Mouse (Mus musculus) cerebellum, adult 2 months (tissue): ENCODE measurements around the gene Id1. TPM values are rescaled to one million over a fixed set of nuclear protein-coding genes. Genes with fewer than 3 reads are reported as not detected.

ENCODE experiments used
- DNase-seq, 2 experiments: peaks; one replicate each; pipeline ENCODE4 v3.0.0; 2021
- H3K27ac ChIP-seq: fragments of 200-500 bp; 2 replicates; pipeline ENCODE4 v1.5.1; 2012; ENCODE audit warnings: low read length, control low read depth, inconsistent platforms; ENCODE audit not compliant: insufficient read depth
- H3K27me3 ChIP-seq: fragments of 200-500 bp; 2 replicates; pipeline ENCODE4 v1.6.1; 2012; ENCODE audit warnings: inconsistent platforms, mild to moderate bottlenecking, low read length, moderate library complexity; ENCODE audit not compliant: control insufficient read depth, insufficient read depth
- H3K4me1 ChIP-seq: fragments of 200-500 bp; 2 replicates; pipeline ENCODE4 v1.6.1; 2011; ENCODE audit warnings: low read length; ENCODE audit not compliant: control insufficient read depth, insufficient read depth
- H3K4me3 ChIP-seq: fragments of 200-500 bp; replicated peaks from 2 replicates; pipeline ENCODE3; 2011; ENCODE audit warnings: mild to moderate bottlenecking, low read depth, low read length, control low read depth; ENCODE audit not compliant: insufficient read depth
- CTCF ChIP-seq: fragments of 200-500 bp; IDR thresholded peaks from 2 replicates; pipeline ENCODE4 v1.5.1; 2011; ENCODE audit warnings: low read depth, mild to moderate bottlenecking, control low read depth, low read length, moderate library complexity, borderline replicate concordance; ENCODE audit not compliant: insufficient read depth
- POLR2A ChIP-seq: fragments of 200-500 bp; IDR thresholded peaks from 2 replicates; pipeline ENCODE4 v1.6.1; 2011; ENCODE audit warnings: low read length, control low read depth, borderline replicate concordance; ENCODE audit not compliant: insufficient read depth
- WGBS: fragments of 180-500 bp; shearing (Covaris S2); methylation state at CpG from one replicate; pipeline ENCODE4 v1.1.7; 2018; 5-methylcytosine and 5-hydroxymethylcytosine counted together
- polyA plus RNA-seq: library from polyadenylated mRNA; depleted of rRNA; stranded (reverse); fragments of >200 nt; gene quantifications from 2 replicates; pipeline ENCODE4 v1.2.3, GENCODE M21; 2012; rRNA removed

Id1 gene
- polyA plus RNA-seq, 1 experiment, result 68.7 TPM

GRCm38 (mm10) chr2:152781031-152781711, 45.1 kb downstream of the Id1 start:
- peak in 1 of 2 experiments; percentile 23 for DNase-seq
- WGBS, result 39% methylated on average over 3 of the region's 3 CpGs
- Histone ChIP-seq H3K27me3 (no peaks in the 10 kb centered on the region), H3K4me3 (no peak overlapping the region), H3K27ac (peak overlapping the region; percentile 33; the same call in 1 of the 2 replicates), H3K4me1 (peaks cover 65% of the 10 kb centered on the region)
- TF ChIP-seq POLR2A (no peak), CTCF (no peak)

DNA sequence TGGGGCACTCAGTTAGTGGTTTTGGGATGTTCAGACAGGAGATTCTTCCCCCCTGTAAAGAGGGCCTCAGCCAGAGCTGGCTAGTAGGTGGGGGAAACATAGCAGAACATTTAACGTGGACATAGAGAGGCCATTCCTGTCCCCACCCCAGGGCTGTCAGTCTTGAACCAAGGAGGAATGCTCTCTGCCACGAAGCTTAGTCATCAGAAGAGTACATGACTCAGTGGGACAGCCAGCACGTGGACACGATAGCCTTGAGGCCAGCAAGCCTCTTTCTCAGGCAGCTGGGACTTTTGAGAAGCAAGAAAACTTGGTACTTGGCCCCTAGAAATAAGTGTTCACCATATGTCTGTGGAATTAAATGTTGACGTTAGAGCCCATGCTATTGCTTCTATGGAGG, 46.6 kb downstream of the Id1 start:
- peak in 1 of 2 experiments; percentile 34 for DNase-seq
- Histone ChIP-seq H3K4me1 (peaks cover 58% of the 10 kb centered on the region), H3K27me3 (no peaks in the 10 kb centered on the region), H3K27ac (peak overlapping the region; percentile 72), H3K4me3 (no peak overlapping the region)
- 30% methylated on average over 5 of the region's 5 CpGs for WGBS
- no peak for TF ChIP-seq CTCF
- no peak for TF ChIP-seq POLR2A

- DNase-seq, result no peak
- peaks cover 59% of the 10 kb centered on the region for H3K4me1 ChIP-seq
- H3K4me3 ChIP-seq, result no peak overlapping the region
- peak overlapping the region; percentile 72; the same call in 1 of the 2 replicates for H3K27ac ChIP-seq
- no peaks in the 10 kb centered on the region for H3K27me3 ChIP-seq
- no peak for TF ChIP-seq CTCF
- no peak for TF ChIP-seq POLR2A
- WGBS, result 59% methylated on average over 5 of the region's 5 CpGs
These were observed 47.2 kb downstream of the Id1 start for GRCm38 (mm10) chr2:152783241-152783640.

DNA sequence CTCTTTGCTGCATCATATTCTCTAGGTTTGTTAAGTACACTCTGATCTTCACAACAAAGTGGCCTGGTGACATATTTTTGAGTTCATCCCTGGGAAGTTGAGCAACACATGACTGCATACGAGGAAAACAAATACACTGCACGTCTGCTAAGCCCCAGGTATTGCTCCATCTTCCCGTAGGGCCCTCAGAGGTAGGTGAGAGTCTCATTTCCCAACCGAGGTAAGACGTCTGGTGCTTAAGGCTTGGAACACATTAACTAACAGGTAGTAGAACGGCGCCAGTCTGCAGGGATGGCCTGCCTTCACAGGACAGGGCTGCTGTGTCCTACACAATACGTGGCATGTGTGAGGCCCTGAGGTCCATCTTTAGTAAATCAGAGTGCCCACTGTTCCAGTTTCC, 48.6 kb downstream of the Id1 start:
- WGBS, result 67% methylated on average over 8 of the region's 8 CpGs
- Histone ChIP-seq H3K27me3 (no peaks in the 10 kb centered on the region), H3K4me1 (peaks cover 63% of the 10 kb centered on the region), H3K4me3 (no peak overlapping the region), H3K27ac (peak overlapping the region; percentile 93)
- no peak for TF ChIP-seq CTCF
- no peak for TF ChIP-seq POLR2A
- no peak for DNase-seq

- peak; percentile 87 to 90 for DNase-seq
- Histone ChIP-seq H3K4me3 (peak overlapping the region; percentile 3), H3K27ac (peak overlapping the region; percentile 93), H3K27me3 (no peaks in the 10 kb centered on the region), H3K4me1 (peaks cover 65% of the 10 kb centered on the region)
- no peak; the same call in 1 of the 2 replicates for TF ChIP-seq POLR2A
- no peak for TF ChIP-seq CTCF
- 2% methylated on average over 18 of the region's 18 CpGs for WGBS
These were observed 49.6 kb downstream of the Id1 start for GRCm38 (mm10) chr2:152785446-152786350.

Other genes with a start within 250 kb of the Id1 start
- gene Defb22, start 246.1 kb upstream of the Id1 start, polyA plus RNA-seq, result not detected in 2 replicates
- gene Defb26, start 224.6 kb upstream of the Id1 start, polyA plus RNA-seq, result not detected in 2 replicates
- not detected in 2 replicates for gene Defb28, start 218.0 kb upstream of the Id1 start, polyA plus RNA-seq
- not detected in 2 replicates for gene Defb29, start 196.2 kb upstream of the Id1 start, polyA plus RNA-seq
- gene Gm17416, start 166.9 kb upstream of the Id1 start, polyA plus RNA-seq, result not detected in 2 replicates
- gene Defb21, start 163.5 kb upstream of the Id1 start, polyA plus RNA-seq, result not detected in 2 replicates
- gene Defb19, start 155.9 kb upstream of the Id1 start, polyA plus RNA-seq, result not detected in 2 replicates
- gene Defb45, start 136.9 kb upstream of the Id1 start, polyA plus RNA-seq, result not detected in 2 replicates
- not detected in 2 replicates for gene Defb36, start 131.9 kb upstream of the Id1 start, polyA plus RNA-seq
- not detected in 2 replicates for gene Defb25, start 113.2 kb upstream of the Id1 start, polyA plus RNA-seq
- 0.76 and 0.90 TPM in 2 replicates for gene Rem1, start 109.3 kb upstream of the Id1 start, polyA plus RNA-seq
- 80.5 and 83.5 TPM in 2 replicates for gene H13, start 66.8 kb upstream of the Id1 start, polyA plus RNA-seq
- 19.2 and 19.9 TPM in 2 replicates for gene Mcts2, start 49.2 kb upstream of the Id1 start, polyA plus RNA-seq
- gene Cox4i2, start 17.9 kb downstream of the Id1 start, polyA plus RNA-seq, result 9.2 and 9.7 TPM in 2 replicates
- 141 and 142 TPM in 2 replicates for gene Bcl2l1, start 95.5 kb downstream of the Id1 start, polyA plus RNA-seq
- 1.2 TPM in 2 replicates for gene Tpx2, start 111.7 kb downstream of the Id1 start, polyA plus RNA-seq
- not detected in 2 replicates for gene Mylk2, start 175.1 kb downstream of the Id1 start, polyA plus RNA-seq
- gene Foxs1, start 197.0 kb downstream of the Id1 start, polyA plus RNA-seq, result 1.2 and 1.9 TPM in 2 replicates
- 73.1 and 73.6 TPM in 2 replicates for gene Dusp15, start 215.4 kb downstream of the Id1 start, polyA plus RNA-seq
- 4.6 and 4.8 TPM in 2 replicates for gene Ttll9, start 226.2 kb downstream of the Id1 start, polyA plus RNA-seq